Mouse (Mus musculus) gastrocnemius, postnatal 4 days (tissue): Measurements from ENCODE around the gene Glb1l. TPM values are rescaled to one million over a fixed set of nuclear protein-coding genes. Genes with fewer than 3 reads are reported as not detected.
A peak's percentile ranks its signal among the peaks of the same experiment; 100 is the strongest.

Experiments
- DNase-seq, 2 experiments: peaks; one replicate each; pipeline ENCODE4 v3.0.0; 2021 to 2022; ENCODE audit warnings: low spot score in 2 of 2, mixed read lengths in 2 of 2
- total RNA-seq, 2 experiments: library from RNA; stranded (reverse); gene quantifications; 2 replicates each; pipeline ENCODE4 v1.2.3; 2021

Glb1l gene
- total RNA-seq, 2 experiments from 2014 or later, result 10.5 to 11.9 TPM

DNA sequence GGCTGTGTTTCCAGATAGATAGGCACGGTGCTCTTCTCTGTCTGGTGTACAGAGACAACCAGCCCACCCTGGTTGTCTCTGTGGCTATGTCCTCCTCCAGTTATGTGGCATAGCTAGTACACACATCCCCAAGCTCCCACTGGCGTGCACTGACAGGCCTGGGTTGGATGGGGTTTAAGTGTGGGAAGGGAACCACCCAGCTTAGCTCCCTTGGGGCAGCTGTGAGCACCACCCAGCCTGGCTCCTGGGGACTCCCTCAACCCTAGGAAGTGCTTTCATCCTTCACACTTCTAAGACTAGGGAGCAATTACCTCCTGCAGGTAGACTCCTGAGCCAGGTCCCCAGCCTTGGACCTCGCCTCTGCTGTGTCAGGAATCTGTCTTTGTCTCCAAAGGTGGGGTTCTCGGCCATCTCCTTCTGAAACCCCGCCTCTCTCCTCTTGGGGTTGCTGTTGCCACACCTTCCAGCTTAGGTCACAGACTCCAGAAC lies 21.1 kb upstream of the Glb1l start, which contains the start of gene A630095N17Rik:
A630095N17Rik (minus strand) TSS at position 439 of the 489 bp plus-strand sequence.
- DNase-seq, result no peak

- peak in 1 of 2 experiments; percentile 5 for DNase-seq
Observed at GRCm38 (mm10) chr1:75231224-75231623, 20.6 kb upstream of the Glb1l start.

DNA sequence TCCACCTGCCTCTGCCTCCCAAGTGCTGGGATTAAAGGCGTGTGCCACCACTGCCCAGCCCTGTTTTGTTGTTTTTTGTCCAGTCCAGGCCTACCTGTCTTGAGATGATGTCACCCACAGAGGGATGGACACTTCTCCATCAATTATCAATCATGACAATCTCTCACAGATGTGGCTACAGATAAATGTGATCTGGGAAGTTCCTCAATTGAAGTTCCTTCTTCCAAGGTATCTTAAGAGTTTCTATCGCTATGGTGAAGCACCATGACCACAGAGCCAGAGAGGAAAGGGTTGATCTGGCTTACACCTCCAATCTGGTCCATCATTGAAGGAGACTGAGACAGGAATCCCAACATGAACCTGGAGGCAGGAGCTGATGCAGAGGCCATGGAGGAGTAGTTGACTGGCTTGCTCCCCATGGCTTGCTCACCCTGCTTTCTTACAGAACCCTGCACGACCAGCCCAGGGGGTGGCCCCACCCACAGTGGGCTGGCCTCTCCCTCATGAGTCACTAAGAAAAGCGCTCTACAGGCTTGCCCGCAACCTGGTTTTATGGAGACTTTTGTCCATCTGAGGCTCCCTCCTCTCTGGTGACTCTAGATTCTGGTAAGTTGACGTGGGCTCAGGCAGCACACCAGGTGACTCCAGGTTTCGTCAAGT lies 19.9 kb upstream of the Glb1l start:
- peak in 1 of 2 experiments; percentile 6 for DNase-seq

DNA sequence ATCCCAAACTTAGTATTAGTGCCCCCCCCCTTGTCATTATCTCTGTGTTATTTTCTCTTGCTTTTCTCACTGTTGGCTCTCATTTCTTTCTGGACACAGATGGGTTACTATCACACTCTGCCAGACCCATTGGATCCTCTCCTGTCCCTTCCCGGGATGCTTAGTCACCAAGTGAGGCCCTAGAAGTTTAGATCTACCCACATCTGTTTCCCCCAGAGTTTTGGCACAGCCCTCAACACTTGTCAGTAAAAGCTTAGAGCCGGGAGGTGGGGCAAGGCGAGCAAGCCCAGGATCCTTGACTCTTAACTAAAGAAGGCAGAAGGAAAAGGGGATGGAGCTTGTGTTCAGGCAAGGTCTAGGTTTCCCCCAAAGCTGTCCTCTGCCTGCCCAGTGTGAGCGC lies 18.5 kb upstream of the Glb1l start:
- no peak for DNase-seq

DNA sequence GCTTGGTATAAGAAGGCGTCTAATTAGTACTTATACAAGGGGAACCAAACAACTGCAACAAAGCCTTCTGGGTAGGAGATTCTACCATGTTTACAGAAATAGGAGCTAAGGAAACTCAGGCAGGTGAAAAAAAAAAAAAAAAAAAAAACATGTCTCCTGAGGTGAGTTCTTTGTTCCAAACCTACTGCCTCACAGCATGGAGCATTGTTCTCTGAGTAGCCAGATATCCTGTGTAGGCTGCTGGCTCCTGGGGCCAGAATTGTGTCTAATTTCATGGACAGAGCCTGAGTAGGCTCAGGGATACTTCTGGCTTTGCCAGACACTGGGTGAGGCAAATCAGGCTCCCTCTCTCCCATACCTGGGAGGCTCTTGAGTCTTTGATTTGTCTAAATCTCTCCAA lies 17.0 kb upstream of the Glb1l start:
- no peak for DNase-seq

DNA sequence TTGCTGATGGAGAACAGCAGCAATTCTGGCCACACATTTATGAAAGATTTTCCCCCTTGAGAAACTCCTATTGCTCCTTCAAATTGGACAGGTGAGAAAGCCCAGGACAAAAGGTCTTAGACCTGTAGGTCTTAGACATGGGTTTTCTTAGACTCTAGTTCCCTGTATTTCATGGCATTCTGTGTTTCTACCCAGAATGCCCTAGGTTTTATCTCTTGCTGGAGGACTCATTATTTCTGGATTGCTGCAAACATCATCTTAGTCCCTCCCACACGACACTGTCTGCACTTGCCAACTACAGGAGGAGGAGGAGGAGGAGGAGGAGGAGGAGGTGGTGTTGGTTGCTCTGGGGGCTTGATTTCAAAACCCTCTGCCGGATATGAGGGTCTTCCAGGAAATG lies 15.5 kb upstream of the Glb1l start:
- no peak for DNase-seq

DNA sequence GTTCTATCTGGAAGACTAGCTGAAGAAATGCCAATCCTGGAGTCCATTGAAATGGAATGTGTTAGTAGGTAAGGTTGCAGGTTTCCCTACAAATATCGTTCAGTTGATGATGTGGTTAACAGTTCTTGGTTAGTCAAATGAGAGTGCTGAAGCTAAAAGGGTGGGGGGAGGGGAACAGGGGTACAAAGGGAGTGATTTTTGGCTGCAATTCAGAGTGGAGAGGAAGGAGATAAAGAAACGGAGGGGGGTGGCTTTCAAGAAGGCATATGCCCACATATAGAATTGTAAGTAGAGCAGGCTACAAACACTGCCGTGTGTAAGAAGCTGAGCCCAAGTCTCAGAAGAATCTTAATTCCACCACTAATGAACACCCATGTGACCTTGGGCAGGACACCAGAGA lies 14.9 kb upstream of the Glb1l start:
- no peak for DNase-seq

DNA sequence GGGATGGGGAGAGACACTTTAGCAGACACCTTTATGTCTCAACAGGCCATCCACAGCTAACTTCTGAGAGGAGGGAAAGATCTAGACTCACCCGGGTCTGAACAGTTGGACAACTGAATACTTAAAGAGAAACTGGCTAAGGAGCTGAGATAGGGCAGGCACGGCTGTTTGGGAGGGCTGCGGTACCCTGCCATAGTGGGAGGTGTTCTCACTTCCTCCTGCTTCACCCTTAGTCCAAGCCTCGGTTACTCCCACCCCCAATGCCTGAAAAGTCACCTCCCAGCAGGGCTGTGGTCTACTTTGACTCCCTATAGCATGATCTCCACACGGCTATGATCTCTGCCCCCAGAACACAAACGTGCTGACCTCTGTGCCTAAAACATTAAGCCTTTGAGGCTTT lies 12.9 kb upstream of the Glb1l start:
- no peak for DNase-seq

DNA sequence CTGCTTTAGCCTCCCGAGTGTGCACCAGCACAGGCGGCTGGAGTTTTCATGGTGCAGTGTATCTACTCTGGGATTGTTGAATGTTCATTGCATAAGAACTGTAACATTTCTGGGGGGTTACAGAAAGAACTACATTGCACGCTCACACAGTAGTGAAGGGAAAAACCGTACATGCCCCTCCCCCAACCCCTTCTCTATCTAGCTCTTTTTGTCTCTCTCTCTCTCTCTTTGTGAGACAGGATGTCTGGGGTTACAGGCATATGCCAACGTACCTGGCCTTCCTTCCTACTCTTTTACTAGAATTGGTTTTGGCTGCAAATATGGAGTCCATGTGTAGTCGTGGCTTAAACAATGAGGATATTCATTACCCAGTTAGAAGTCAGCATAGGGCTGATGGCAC lies 12.3 kb upstream of the Glb1l start:
- no peak for DNase-seq

DNA sequence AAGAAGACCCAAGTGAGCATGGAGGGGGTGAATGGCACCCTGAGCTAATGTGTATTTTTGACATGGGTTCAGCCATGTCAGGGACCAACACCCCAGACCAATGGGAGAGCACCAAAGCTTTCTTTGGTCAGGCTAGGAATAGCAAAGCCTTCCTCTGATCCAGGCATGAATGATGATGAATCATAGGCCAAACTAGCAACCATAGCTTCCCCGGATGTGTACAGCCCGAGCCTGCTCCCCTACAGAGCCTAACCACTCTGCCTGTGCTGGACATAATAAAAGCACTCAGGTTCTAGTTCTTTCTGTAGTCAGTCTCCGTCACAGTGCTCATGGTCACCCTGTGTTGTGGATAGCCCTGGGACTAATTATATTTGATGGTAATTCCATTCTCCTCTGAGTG lies 10.9 kb upstream of the Glb1l start:
- no peak for DNase-seq

DNA sequence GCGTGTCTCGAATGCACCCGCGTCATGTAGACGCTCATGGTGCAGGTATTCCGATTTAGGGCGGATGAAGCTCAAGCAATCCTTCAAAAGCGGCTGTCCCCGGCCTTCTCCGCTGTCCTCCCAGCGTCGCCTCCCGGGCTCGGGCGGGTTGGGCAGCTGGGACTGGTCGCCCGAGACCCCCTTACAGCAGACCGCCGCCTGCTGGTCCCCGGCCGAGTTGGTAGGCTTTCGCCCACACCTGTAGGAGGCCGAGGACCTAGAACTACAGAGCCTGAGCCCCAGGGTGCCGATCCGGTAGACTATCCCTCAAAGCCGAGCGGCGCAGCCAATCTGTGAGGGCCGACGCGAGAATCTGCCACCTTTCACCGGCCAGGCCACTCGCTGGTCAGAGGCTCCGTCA lies 8.9 kb upstream of the Glb1l start, which contains the start of gene Tuba4a:
Tuba4a (minus strand) TSS at position 335 of the 400 bp plus-strand sequence.
- DNase-seq, result no peak

- DNase-seq, result peak in 1 of 2 experiments; percentile 69
Observed at GRCm38 (mm10) chr1:75219078-75219477, 8.5 kb upstream of the Glb1l start.

DNA sequence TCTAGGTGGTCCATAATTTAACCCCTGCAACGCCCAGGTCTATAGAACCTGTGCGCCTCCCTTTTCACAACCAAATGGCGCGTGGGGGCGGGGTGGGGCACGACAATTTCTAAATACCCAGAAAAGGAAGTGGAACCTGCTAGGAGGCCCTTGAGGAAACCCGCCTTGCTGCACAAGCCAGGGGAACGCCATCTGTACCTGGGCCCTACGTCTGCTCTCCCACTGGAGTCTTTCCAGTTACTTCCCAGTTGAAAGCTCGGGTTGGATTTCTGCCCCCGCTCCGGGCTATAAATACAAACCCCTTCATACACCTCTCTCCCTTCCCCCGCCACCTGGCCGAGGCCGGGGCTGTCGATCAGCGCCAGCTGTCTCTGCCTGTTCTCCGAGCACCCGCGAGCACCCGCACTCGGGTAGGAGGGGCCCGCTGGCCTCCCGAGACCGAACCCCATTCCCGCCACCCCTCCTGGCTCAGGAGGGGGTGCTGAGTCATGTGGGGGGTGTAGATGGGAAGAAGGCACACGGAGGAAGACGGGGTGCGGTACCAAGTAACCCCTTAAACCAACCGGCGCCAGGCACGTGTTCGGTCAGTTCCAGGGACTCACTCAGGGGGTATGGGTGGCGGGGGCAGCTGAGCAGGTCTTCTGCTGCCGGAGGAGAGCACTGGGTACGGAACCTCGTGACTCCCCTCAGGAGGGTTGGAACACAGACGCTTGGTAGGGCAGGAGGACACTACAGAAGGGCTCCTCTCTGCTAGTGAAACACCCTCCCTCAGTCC lies 7.8 kb upstream of the Glb1l start:
- peak in 1 of 2 experiments; percentile 51 for DNase-seq

- DNase-seq, result no peak
Observed at GRCm38 (mm10) chr1:75217893-75218226, 7.2 kb upstream of the Glb1l start.

GRCm38 (mm10) chr1:75216797-75217585 lies 6.4 kb upstream of the Glb1l start:
- no peak for DNase-seq

- no peak for DNase-seq
Observed at GRCm38 (mm10) chr1:75215785-75216184, 5.2 kb upstream of the Glb1l start.

DNA sequence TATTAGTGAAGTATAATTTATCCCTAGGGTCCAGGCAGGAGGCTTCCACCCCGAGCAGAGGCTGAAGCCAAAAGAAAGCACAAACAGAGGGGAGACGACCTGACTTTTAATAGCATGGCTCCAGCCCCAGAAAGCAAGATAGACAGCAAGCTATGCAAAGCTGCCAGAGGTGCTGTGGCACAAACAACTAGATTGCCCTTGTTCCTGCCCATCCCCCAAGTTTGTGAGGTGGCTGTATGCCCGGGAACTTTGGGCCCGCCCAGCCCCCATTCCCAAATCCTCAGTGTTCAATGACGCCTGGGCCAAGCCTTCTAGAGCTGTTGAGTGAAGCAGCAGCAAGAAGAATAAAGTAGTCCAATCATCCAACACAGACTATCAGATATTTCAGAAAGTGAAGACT lies 4.3 kb upstream of the Glb1l start:
- no peak for DNase-seq

DNA sequence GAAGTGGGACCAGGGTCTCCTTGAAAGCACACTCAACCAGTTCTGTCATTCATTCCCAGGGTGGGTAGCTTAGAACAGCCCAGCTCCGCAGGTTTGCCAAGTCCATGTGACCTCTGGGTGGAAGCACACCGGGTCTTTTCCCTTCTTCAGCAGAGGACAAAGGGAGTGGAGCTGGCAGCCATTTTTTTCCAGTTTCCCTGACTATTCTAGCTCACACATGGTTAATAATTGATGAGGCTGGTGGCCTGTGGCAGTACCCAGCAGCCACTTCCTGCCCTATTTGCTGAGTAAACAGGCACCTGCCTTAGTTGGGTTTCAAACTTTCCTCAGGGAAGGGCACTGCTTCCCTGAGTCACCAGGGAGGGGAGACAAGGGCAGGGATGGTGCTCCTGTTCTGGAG lies 3.8 kb upstream of the Glb1l start:
- no peak for DNase-seq

DNA sequence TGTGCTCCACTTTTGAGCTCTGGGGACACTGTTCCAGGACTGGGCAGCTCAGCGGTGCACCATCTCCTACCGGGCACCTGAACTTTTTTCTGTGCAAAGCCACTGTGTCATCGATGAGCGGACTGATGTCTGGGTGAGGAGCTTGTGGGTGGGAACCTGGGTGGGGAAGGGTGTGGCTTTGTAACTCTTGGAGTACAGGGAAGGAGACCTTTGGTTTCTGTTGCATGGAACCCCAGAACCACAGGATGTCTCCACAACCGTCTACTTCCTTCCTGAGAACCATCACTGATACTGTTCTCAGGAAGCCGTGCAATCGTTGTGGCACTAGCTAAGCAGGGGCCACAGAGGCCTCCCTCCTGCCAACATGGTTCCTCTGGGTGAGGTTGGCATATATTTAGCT lies 2.5 kb upstream of the Glb1l start:
- no peak for DNase-seq

DNA sequence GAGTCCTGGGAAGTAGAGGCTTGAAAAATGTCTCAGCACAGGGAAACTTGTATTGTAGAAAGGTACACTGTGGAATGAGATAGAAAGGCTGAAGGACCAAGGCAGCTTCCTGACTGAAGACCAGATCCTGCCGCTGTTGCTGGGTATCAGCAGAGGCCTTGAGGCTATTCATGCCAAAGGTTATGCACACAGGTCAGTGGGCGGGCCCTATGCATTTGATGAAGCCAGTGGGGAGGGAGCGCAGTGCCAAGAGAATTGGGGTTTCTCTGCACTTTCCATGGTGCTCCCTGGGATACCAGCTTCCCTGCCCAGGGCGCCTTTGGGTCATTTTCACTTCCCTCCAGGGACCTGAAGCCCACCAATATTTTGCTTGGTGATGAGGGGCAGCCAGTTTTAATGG lies 1.9 kb upstream of the Glb1l start:
- no peak for DNase-seq

DNA sequence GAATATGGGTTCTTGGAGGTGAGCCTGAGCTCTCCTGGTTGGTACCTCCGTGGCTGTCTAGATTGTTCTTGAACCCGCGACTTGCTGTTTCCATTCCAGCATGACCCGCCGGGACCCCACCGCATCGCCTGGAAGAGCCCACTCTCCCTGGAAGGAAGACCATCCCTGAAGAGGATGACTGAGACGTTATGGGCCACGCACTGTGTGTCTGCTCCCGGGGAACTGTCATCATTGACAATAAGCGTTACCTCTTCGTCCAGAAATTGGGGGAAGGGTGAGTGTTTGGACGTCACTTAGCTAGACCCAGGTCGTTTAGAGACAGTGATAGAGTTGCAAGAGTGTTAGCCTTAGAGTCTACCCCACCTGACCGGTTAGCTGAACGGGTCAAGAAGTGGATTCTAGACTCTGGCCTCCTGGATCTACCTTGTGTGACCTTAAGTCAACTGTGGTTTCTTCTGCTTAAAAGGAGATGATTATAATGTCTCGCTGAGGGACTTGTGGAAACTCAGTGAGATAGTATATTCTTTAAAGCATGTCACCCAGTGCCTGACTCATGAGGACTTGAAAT lies 612 bp upstream of the Glb1l start:
- DNase-seq, result no peak
